Mouse (Mus musculus) layer of hippocampus, adult 8-10 months (tissue): ENCODE results near the gene Pth2. TPM values are rescaled to one million over a fixed set of nuclear protein-coding genes. Genes with fewer than 3 reads are reported as not detected.

Source experiments
- DNase-seq, 2 experiments: peaks; one replicate each; pipeline ENCODE4 v3.0.0; 2022; ENCODE audit warnings: low spot score in 2 of 2
- total RNA-seq, 4 experiments: library from RNA; stranded (reverse); gene quantifications; 2 replicates each; pipeline ENCODE4 v1.2.4; 2022

Pth2 gene
- total RNA-seq, 4 experiments from 2014 or later = not detected

GRCm38 (mm10) chr7:45153586-45153985 is 27.2 kb upstream of the Pth2 start:
- no peak for DNase-seq

GRCm38 (mm10) chr7:45154096-45154992 is 26.5 kb upstream of the Pth2 start, which contains the start of the genes Pih1d1 and Aldh16a1:
Gene Pih1d1 (plus strand): TSS chr7:45154303.
Gene Aldh16a1 (minus strand): TSS chr7:45154584.
- peak; percentile 93 to 98 for DNase-seq

GRCm38 (mm10) chr7:45154993-45155514 is 25.7 kb upstream of the Pth2 start:
- no peak for DNase-seq

DNA sequence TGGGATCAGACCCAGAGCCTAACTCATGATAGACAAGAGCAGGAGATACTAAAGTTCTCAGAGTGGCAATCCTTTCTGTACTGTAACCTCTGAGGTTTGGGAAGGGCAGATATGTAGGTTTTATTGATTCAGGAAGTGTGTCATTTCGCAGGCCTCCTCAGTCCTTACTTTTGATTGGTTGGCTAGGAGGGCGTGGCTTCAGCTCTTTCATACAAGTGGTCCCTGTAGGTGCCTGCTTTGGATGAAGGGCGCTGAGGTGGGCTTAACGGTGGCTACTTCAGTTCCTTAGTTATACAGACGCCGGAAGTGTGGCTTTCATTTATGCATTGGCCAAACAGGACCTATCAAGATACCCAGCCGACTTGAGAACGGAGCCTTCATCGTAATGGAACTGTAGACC is 25.2 kb upstream of the Pth2 start:
- no peak for DNase-seq

DNA sequence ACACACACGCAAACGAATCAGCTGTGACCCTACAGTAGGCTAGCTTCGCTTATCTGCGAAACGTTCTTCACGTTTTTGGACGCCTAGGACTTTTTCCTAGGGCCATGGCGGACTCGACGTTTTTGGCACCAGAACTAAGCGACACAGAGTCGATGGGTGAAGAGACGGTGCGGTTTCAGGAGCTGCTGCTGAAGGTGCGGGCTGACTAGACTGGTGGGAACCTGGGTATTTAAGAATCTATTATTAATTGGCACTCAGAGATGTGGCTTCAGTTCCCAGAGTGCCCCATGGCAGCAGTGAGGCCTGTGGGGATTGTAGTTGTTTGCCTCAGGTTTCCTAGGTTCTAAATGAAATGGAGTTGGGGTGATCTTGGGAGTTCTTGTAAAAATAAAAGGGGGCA is 24.6 kb upstream of the Pth2 start:
- no peak for DNase-seq

DNA sequence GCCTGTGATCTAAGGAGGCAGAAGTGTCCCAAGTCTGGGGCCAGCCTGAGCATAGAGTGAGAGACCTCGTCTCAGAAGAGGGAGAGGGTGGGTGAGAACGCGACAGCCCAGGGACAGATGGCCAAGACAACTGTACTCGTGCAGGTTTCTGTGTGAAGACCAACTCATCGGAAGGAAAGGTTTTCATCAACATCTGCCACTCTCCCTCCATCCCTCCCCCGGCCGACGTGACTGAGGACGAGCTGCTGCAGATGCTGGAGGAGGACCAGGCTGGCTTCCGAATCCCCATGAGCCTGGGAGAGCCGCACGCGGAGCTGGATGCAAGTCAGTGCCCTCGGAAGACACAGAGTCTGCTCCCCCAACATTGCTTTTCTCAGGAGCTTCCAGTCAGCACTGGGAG is 23.3 kb upstream of the Pth2 start:
- DNase-seq = no peak

DNA sequence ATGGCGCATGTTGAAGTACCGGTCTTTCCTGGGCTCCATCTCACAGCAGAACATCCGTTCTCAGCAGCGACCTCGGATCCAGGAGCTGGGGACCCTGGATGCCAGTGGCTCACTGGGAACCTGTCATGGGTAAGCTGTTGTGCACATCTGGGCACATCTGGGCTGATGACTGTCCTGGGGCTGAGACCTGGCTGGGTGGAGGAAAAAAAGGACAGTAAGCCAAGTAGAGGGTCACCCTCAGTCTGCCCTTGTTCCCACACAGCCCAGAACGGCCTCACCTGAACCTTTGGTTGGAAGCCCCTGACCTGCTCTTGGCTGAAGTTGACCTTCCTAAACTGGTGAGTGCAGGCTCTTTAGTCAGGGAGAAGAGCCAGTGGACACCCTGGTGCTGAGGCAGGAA is 21.8 kb upstream of the Pth2 start:
- no peak for DNase-seq

DNA sequence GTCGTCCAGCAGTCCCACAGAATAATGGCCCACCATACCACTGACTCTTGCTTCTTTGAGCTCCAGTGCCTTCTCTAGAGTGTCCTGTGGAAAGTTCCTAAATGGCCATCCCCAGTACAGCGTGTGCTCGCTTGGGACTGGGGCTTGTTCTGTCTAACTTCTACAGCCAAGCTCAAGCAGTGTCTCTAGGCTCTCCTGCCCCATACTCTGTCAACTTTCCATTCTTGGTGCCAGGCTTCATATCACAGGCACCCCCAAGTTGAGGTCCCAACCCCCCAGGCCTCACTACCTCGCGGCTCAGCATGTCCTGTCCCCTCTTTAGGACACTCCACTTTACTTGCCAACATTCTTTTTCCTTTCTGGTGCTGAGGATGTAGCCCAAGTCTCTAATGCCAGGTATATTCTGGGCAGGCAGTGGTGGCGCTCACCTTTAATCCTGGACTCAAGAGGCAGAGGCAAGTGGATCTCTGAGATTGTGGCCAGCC is 20.4 kb upstream of the Pth2 start:
- no peak for DNase-seq

DNA sequence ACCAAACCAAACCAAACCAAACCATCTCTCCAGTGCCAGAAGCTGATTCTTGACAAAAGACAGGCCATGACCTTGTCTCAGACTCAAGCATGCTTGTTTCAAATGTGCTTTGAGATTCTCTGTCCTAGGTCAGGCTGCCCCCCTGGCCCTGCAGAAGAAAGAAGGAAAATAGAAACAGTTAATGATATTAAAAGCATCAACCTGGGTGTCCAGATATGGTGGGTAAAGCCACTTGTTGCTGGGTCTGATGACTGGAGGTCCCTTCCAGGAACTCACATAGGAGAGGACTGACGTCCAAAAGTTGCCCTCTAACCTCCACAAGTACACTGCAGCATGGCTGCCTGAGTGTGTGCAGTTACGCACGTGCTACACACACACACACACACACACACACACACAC is 19.9 kb upstream of the Pth2 start:
- DNase-seq = no peak

DNA sequence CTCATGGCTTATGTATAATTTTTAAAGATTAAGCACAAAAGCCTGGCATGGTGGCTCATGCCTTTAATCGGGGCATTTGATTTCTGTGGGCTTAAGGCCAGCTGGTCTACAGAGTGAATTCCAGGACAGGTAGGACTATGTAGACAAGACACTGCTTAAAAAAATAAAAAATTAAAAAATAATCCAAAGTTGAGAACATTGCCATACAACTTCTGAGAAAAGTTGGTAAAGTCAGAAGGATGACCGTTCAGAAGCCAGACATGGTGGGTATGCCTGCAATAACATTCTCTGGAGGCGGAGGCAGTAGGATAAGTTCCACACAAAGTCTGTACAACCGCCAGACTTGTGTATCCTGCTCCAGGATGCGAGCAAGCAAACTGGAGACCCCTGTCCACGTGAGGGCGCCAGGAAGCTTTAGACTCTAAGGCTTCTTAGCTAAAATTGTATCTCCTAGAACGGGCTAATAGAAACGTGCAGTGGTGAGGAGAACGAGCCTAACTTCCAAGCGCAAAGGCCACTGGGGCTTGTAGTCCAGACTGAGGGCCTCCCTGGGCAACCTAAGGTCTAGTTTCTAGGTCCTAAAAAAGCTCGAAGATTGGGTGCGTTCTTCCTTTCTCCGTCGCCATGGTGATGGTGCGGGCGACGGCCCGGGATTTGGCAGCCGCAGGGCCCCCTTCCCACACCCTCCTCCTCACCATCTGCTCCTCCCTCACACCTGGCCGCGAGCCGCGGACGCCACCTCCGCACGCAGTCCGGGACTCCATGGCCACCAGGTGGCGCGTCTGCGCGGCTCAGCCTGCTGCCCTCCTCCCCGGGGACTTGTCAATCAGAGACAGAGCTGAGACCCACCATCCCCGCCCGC is 19.0 kb upstream of the Pth2 start:
- DNase-seq = peak; percentile 91 to 94

DNA sequence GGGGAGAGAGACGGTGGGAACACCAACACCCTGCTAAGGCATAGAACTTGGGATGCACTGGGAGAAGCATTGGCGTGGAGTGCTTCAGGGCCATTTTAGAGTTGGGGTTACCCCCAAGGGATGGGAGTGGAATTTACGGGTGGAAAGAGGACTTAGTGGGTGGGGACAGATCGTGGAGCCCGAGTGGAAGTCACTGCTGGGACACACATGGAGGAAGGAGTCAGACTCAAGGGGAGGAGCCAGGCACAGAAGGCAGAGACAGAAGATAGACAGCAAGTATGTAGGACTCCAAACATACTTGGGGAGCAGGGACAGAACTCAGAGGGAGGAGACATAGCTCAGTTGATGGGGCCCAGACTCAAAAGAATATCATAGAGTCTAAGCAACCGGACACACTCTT is 18.2 kb upstream of the Pth2 start:
- DNase-seq = no peak

GRCm38 (mm10) chr7:45162996-45163615 is 17.7 kb upstream of the Pth2 start:
- no peak for DNase-seq

GRCm38 (mm10) chr7:45163735-45164490 is 16.9 kb upstream of the Pth2 start, which contains the start of gene Slc17a7:
Gene Slc17a7 (plus strand): TSS chr7:45163949.
- DNase-seq = no peak

- DNase-seq = no peak
These were observed 16.0 kb upstream of the Pth2 start for GRCm38 (mm10) chr7:45164833-45165232.

DNA sequence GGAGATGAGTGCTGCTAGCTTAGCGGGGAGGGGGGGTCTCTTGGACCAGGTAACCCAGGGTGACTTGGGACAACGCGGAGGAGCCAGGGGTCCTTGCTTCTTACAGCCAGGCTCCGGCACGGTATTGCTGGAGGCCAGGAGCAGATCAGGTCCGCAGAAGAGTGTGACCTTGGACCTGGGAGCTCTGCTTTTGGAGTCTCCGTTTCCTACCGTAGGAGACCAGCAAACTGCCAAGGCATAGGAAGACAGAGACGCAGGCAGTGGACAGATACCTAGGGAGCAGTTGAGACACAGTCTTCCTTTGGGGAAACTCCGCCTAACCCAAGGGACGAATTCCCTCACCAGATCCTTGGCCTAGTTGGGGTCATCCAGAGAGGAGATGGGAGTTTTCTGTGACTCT is 15.1 kb upstream of the Pth2 start:
- no peak for DNase-seq

- DNase-seq = peak in 1 of 2 experiments; percentile 61
These were observed 13.8 kb upstream of the Pth2 start for GRCm38 (mm10) chr7:45166950-45167401.

GRCm38 (mm10) chr7:45167761-45168445 is 12.9 kb upstream of the Pth2 start:
- peak; percentile 66 to 69 for DNase-seq

DNA sequence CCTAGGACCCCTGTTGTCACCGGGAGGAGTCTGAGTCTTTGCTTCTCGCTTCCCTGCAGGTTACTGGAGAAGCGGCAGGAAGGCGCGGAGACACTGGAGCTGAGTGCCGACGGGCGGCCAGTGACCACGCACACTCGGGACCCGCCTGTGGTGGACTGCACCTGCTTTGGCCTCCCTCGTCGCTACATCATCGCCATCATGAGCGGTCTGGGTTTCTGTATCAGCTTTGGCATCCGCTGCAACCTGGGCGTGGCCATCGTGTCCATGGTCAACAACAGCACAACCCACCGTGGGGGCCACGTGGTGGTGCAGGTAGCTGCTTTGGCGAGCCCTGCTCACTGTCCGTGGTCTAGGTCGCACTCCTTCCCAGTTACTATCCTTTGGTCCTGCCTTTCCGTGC is 12.1 kb upstream of the Pth2 start:
- no peak for DNase-seq

DNA sequence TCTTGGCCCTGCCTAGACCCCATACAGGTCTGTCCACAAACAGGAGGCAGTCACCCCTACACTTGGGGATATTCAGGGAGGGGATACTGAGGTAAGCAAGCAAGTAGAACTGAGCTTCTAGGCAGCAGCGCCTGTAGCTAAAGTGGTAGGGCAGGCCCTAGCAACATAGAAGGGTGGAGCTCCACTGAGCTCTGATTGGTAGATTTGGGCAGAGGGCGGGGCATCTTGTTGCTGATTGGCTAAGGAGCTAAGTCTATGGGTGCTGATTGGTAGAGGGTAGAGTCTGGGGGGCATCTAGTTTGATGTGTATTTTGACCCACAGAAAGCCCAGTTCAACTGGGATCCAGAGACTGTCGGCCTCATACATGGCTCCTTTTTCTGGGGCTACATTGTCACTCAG is 11.3 kb upstream of the Pth2 start:
- DNase-seq = peak; percentile 61 to 73

- no peak for DNase-seq
These were observed 7.8 kb upstream of the Pth2 start for GRCm38 (mm10) chr7:45172974-45173373.
